Mouse (Mus musculus): ENCODE results near the gene Pdilt.

- TF ChIP-seq POLR2A (IDR thresholded peaks at IDR 0.05; ENCODE audit: borderline replicate concordance, insufficient read depth, low read length) = no peak
- no peak for TF ChIP-seq CTCF (IDR thresholded peaks at IDR 0.05; ENCODE audit: borderline replicate concordance, insufficient read depth, low read depth, low read length)
Measured at GRCm38 (mm10) chr7:119545572-119545971, 22.3 kb upstream of the Pdilt start.

Measured in cerebellum, adult 2 months (tissue).